Mouse (Mus musculus) heart, adult 11 months (tissue): ENCODE measurements at regions not wholly inside any gene's neighbourhood (a gene's known extent, or its start where the extent isn't known, plus 50 kb on each side); places are given as distances from the start of the nearest gene placed in this dataset.

Experiments used
- DNase-seq: peaks from one replicate; pipeline ENCODE4 v3.0.0; 2022

- DNase-seq, result no peak
These were observed 154.7 kb downstream of the Katnal1 start for GRCm38 (mm10) chr5:148774446-148774845.

- DNase-seq, result no peak
These were observed 159.7 kb downstream of the Katnal1 start for GRCm38 (mm10) chr5:148769452-148769851.

- no peak for DNase-seq
These were observed 160.8 kb downstream of the Katnal1 start for GRCm38 (mm10) chr5:148768346-148768745.

GRCm38 (mm10) chr5:148765993-148766392 lies 163.1 kb downstream of the Katnal1 start:
- DNase-seq, result no peak

GRCm38 (mm10) chr5:148760108-148760507 lies 169.0 kb downstream of the Katnal1 start:
- DNase-seq, result no peak

- no peak for DNase-seq
These were observed 170.3 kb downstream of the Katnal1 start for GRCm38 (mm10) chr5:148758786-148759185.

GRCm38 (mm10) chr5:148757715-148758114 lies 171.4 kb downstream of the Katnal1 start:
- no peak for DNase-seq

- no peak for DNase-seq
These were observed 171.9 kb downstream of the Katnal1 start for GRCm38 (mm10) chr5:148757236-148757635.

GRCm38 (mm10) chr5:148756246-148756930 lies 172.7 kb downstream of the Katnal1 start:
- DNase-seq, result no peak

GRCm38 (mm10) chr5:148755807-148756206 lies 173.3 kb downstream of the Katnal1 start:
- no peak for DNase-seq

GRCm38 (mm10) chr5:148754896-148755295 lies 174.2 kb downstream of the Katnal1 start:
- DNase-seq, result no peak

GRCm38 (mm10) chr5:148754363-148754762 lies 174.8 kb downstream of the Katnal1 start:
- DNase-seq, result no peak

GRCm38 (mm10) chr5:148753457-148753856 lies 175.7 kb downstream of the Katnal1 start:
- peak; percentile 59 for DNase-seq

- DNase-seq, result peak; percentile 62
These were observed 177.1 kb downstream of the Katnal1 start for GRCm38 (mm10) chr5:148751980-148752379.

GRCm38 (mm10) chr5:148750002-148750734 lies 179.0 kb downstream of the Katnal1 start:
- DNase-seq, result peak; percentile 89

GRCm38 (mm10) chr5:148747972-148748764 lies 181.0 kb downstream of the Katnal1 start:
- peak; percentile 72 for DNase-seq

GRCm38 (mm10) chr5:148747549-148747948 lies 181.6 kb downstream of the Katnal1 start:
- DNase-seq, result peak; percentile 66

GRCm38 (mm10) chr5:148746726-148747125 lies 182.4 kb downstream of the Katnal1 start:
- peak; percentile 95 for DNase-seq

GRCm38 (mm10) chr5:148744676-148745391 lies 184.3 kb downstream of the Katnal1 start:
- no peak for DNase-seq

GRCm38 (mm10) chr5:148742158-148742835 lies 186.8 kb downstream of the Katnal1 start:
- no peak for DNase-seq

GRCm38 (mm10) chr5:148741267-148742004 lies 187.7 kb downstream of the Katnal1 start:
- DNase-seq, result peak; percentile 94
